Comparison of ENCODE assay signal across 20 mouse cellular contexts in the genomic region with DNA sequence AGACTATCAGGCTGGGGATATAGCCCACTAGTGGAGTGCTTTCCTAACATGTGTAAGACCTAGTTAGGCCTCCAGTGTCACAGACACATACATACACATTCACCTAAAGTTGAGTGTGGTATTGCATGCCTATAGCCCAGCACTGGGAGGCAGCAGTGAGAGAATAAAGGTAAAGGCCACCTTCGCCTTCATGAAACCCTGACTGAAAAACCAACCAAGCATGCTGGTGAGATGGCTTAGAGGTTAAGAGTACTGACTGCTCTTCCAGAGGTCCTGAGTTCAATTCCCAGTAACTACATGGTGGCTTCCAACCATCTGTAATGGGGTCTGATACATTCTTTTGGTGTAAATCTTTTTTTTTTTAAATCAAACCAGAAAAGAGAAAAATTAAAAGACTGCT. TPM values are rescaled to one million over a fixed set of nuclear protein-coding genes. Genes with fewer than 3 reads are reported as not detected.
DNase-seq lines count a peak whose midpoint lies in the region; ATAC-seq and TF ChIP-seq lines count a peak whose summit lies in the region.
"Had no signal": no experiment of that assay in that cellular context is flagged by ENCODE, and none has a peak within 500 bp of the region (broad histone marks: within the 10 kb centered on the region; RNA-seq: fewer than 3 reads in every experiment).

No protein-coding gene starts in this region.

- DNase-seq in embryo, embryonic 10 days (ENCODE audit: low spot score): peak; percentile 16
- DNase-seq in embryo, embryonic 10.5 days (ENCODE audit: low spot score): no peak
- DNase-seq in left cerebral cortex, adult 2 months (ENCODE audit: extremely low spot score in 1 of 2, low spot score in 2 of 2): no peak
- no peak for DNase-seq in left cerebral cortex, postnatal 36 days (ENCODE audit: low spot score in 2 of 2)
- peak; percentile 21 for DNase-seq in 416B (ENCODE audit: low read depth)
- peak; percentile 14 for DNase-seq in induced T-regulatory cell, adult 2 months (ENCODE audit: low read depth)
- no peak for DNase-seq in adrenal gland, postnatal 36 days
- DNase-seq: cerebellum, adult 2 months; embryo, embryonic 11 days; gastrocnemius, postnatal 10 days; kidney, adult 11 months; layer of hippocampus, adult 9-11 months; left cerebral cortex, postnatal 4 days; thymus, adult 2 months had no signal

- intact Hi-C loops in left cerebral cortex, adult 2 months (cut with DNase I): loop anchor here (5.0 kb wide), 1 partner anchor 43 kb away; no protein-coding TSS in a partner anchor
- intact Hi-C loops in left cerebral cortex, postnatal 36 days (cut with DNase I): loop anchor here (10.0 kb wide), 1 partner anchor 216 kb away; no protein-coding TSS in a partner anchor

- H3K4me3 ChIP-seq in left cerebral cortex, adult 2 months: no peak overlapping the region
- H3K4me3 ChIP-seq: hindbrain, embryonic 10.5 days; liver, embryonic 15.5 days; neural tube, embryonic 15.5 days had no signal

- no peak for ATAC-seq in erythroblast, adult 5-6 weeks (replicated peaks; ENCODE audit: low FRiP score, poor library complexity, severe bottlenecking)
- ATAC-seq: activated CD4-positive, CD25-positive, alpha-beta regulatory T cell, adult 4 months; forebrain, embryonic 16.5 days had no signal

- TF ChIP-seq CTCF in left cerebral cortex, adult 2 months (IDR thresholded peaks at IDR 0.05): peak; percentile 28

- no peak overlapping the region for H3K27ac ChIP-seq in left cerebral cortex, adult 2 months
- H3K27ac ChIP-seq: hindbrain, embryonic 10.5 days; liver, embryonic 15.5 days; neural tube, embryonic 15.5 days had no signal

RNA-seq across cellular contexts. Expression of a gene that starts 1.5 kb away (rescaled TPM):
- total RNA-seq in left cerebral cortex, adult 2 months (2021): not detected
- not detected for total RNA-seq in left cerebral cortex, postnatal 36 days (2021)
- total RNA-seq in adrenal gland, postnatal 36 days (2021): not detected
- 3.1 TPM in 1 of 2 replicates, not detected in the other for total RNA-seq in erythroblast, adult 5-6 weeks (2015; ENCODE audit: low replicate concordance)
- total RNA-seq in erythroblast, adult 5-6 weeks (2017; ENCODE audit: low replicate concordance): not detected in 2 replicates
- total RNA-seq: gastrocnemius, postnatal 10 days; left cerebral cortex, postnatal 4 days had no signal

Comparison
In these comparisons a context has a peak if more than half of its experiments do, and no peak if none do; other contexts are left out.
1. DNase-seq: peak in embryo, embryonic 10 days (single experiment), 416B (single experiment) and induced T-regulatory cell, adult 2 months (single experiment); none in embryo, embryonic 10.5 days (single experiment), left cerebral cortex, adult 2 months (0 of 2), left cerebral cortex, postnatal 36 days (0 of 2) and adrenal gland, postnatal 36 days (0 of 2).